ENCODE assay signal across 25 mouse cellular contexts in genomic region chr13:98904608-98905007, GRCm38 (mm10).
"Had no signal": no experiment of that assay in that cellular context is flagged by ENCODE, and none has a peak within 500 bp of the region (broad histone marks: within the 10 kb centered on the region; RNA-seq: fewer than 3 reads in every experiment).

No protein-coding gene starts in this region.

- H3K9me3 ChIP-seq: embryonic facial prominence, embryonic 15.5 days; forebrain, embryonic 15.5 days; heart, embryonic 10.5 days had no signal

- H3K4me3 ChIP-seq: embryonic facial prominence, embryonic 10.5 days; embryonic facial prominence, embryonic 12.5 days; embryonic facial prominence, embryonic 13.5 days; embryonic facial prominence, embryonic 15.5 days; erythroblast, embryonic 14.5 days; forebrain, embryonic 10.5 days; forebrain, embryonic 12.5 days; forebrain, embryonic 13.5 days; forebrain, embryonic 15.5 days; heart, adult 2 months; heart, embryonic 10.5 days had no signal

- H3K9ac ChIP-seq: embryonic facial prominence, embryonic 12.5 days; embryonic facial prominence, embryonic 13.5 days; embryonic facial prominence, embryonic 15.5 days; forebrain, embryonic 12.5 days; forebrain, embryonic 13.5 days; forebrain, embryonic 15.5 days; forebrain, postnatal 0 days had no signal

- H3K4me1 ChIP-seq: embryonic facial prominence, embryonic 10.5 days had no signal

- H3K27ac ChIP-seq: embryonic facial prominence, embryonic 10.5 days; embryonic facial prominence, embryonic 12.5 days; embryonic facial prominence, embryonic 13.5 days; embryonic facial prominence, embryonic 15.5 days; forebrain, embryonic 10.5 days; forebrain, embryonic 12.5 days; forebrain, embryonic 13.5 days; forebrain, embryonic 15.5 days; heart, adult 2 months; heart, embryonic 10.5 days had no signal

- DNase-seq: cerebellum, adult 8-10 months; cerebellum, adult 9-10 months; cerebellum, adult 9-11 months; cerebellum, postnatal 10 days; cerebellum, postnatal 14 days; cerebellum, postnatal 25 days; cerebellum, postnatal 36 days; embryo, embryonic 11 days; forebrain, postnatal 0 days; gastrocnemius, postnatal 10 days; gastrocnemius, postnatal 14 days; gastrocnemius, postnatal 25 days; gastrocnemius, postnatal 36 days; heart, adult 18-20 months; heart, adult 2 months had no signal

- H3K27me3 ChIP-seq: embryonic facial prominence, embryonic 12.5 days; embryonic facial prominence, embryonic 13.5 days; embryonic facial prominence, embryonic 15.5 days; forebrain, embryonic 12.5 days; forebrain, embryonic 13.5 days; forebrain, embryonic 15.5 days had no signal
